Mouse (Mus musculus): Measurements from ENCODE around the gene Fyttd1.
"Not testable (repeated sequence)": the region's sequence is repeated elsewhere in the genome, so short reads cannot be mapped to it uniquely, and the experiment has no call there.

Gene Fyttd1

DNA sequence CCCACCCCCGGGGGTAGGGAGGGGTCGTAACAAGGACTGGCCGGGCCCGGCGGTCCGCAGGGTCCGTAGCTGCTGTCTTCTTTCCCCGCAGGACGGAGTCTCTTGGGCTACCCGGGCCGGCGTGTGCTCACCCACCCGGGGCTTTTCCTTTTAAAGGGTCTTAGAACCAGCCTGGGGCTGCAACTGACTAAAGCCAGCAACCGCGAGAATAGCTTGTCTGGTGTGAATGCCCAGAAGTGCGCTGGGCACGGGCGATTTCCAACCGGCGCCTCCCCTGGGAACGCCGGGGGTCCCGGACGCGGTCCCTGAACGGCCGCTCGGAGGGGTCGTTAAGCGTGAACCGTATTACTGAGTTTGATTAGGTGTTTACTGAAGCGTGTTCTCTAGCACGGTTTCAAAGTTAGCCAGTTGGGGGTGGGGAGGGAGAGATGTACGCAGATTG is 878 bp downstream of the Fyttd1 start:
- peak; percentile 41 for ATAC-seq (ENCODE audit: insufficient number of reproducible peaks, low FRiP score, low TSS enrichment)

DNA sequence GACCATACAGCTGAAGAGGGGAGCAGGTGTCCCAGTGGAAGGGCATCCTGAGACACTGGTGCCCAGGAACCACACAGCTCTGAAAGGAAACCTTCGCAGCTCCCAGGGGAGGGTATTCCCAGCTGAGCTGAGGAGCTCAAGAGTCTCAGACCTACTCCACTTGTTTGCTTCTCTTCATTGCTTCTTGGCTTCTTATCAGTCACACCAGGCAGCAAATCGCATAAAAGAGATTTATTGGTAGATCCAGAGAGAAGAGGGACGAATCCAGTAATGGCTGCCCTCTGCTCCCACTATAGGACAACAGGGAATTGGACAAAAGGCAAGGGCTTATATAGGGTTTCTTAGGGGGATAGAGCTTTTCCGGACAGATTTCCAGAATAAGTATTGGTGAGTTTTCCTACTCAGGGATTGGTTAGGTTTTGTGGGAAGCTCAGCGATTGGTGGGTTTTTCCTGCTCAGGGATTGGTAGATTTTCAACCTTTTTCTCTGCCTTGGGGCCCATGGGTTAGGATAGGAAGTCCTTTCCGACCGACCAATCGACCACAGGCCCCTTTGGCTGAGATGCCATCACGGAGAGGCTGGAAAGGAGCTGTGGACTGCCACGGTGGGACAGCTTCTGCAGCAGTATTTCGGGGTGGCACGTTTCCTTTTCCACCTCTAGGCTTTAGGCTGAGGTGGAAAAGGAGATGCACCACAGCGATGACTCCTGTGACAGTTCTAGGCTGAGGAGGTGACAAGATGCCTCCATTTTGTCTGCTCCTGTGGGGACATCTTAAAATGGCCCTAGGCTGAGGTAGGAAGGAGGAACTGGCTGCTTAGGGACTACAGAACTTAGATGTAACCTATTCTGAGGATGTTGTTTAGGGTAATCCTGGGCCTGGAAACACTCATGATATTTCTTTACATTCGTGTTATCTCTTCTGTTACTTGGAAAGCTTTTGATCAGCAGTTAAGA is 1.9 kb downstream of the Fyttd1 start:
- no peak for ATAC-seq (ENCODE audit: insufficient number of reproducible peaks, low FRiP score, low TSS enrichment)

- no peak for ATAC-seq (ENCODE audit: insufficient number of reproducible peaks, low FRiP score, low TSS enrichment)
These were observed 4.2 kb downstream of the Fyttd1 start for GRCm38 (mm10) chr16:32881538-32881937.

DNA sequence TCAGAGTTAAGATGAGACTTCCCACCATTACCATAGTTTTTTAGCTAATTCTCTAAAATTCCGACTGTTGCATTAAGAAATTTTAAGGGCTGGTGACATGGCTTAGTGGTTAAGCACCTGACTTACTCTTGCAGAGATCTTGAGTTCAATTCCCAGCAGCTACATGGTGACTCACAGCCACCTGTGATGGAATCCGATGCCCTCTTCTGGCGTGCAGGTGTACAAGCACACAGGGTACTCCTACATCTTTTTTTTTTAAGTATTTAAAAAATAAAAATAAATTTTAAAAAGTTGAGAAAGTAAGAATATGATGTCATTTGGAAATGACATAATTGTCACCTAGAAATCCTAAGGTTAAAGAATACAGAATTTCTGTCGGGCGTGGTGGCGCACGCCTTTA is 10.7 kb downstream of the Fyttd1 start:
- no peak for ATAC-seq (ENCODE audit: insufficient number of reproducible peaks, low FRiP score, low TSS enrichment)

- ATAC-seq (ENCODE audit: insufficient number of reproducible peaks, low FRiP score, low TSS enrichment), result no peak
These were observed 12.6 kb downstream of the Fyttd1 start for GRCm38 (mm10) chr16:32889881-32890280.

- ATAC-seq (ENCODE audit: insufficient number of reproducible peaks, low FRiP score, low TSS enrichment), result no peak
These were observed 18.8 kb downstream of the Fyttd1 start for GRCm38 (mm10) chr16:32896126-32896525.

GRCm38 (mm10) chr16:32901360-32902050 is 24.2 kb downstream of the Fyttd1 start:
- no peak for ATAC-seq (ENCODE audit: insufficient number of reproducible peaks, low FRiP score, low TSS enrichment)

DNA sequence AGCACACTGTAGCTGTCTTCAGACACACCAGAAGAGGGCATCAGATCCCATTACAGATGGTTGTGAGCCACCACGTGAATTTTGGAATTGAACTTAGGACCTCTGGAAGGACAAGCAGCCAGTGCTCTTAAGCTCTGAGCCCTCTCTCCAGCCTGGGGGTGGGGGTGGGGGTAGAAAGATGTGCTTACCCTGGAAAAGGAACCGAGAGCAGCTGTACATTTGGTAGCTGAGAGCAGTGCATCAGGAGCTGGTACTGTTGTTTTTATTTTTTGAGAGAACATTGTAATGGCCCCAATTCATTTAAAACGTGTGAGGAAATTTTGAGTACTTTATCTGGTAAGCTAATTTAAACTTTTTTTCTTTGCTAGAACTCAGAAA is 24.7 kb downstream of the Fyttd1 start:
- ATAC-seq (ENCODE audit: insufficient number of reproducible peaks, low FRiP score, low TSS enrichment), result no peak

DNA sequence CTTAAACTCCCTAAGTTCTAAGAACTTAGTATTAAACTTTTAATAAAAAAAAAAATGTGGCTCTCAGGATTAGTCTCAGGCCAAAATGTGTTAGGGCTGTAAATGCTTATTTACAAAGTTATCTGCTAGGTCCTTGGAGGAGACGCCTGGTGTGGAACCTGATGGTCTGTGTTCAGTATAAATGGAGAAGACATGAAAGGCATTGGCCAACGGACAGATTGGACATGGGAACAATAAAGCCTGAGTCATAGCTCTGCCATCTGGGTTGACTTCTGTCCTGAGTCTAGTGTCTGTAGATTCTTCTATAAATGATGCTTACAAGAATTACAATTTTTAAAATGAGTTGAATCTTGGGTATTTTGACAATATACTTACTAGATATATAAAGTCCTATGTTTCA is 28.9 kb downstream of the Fyttd1 start:
- ATAC-seq (ENCODE audit: insufficient number of reproducible peaks, low FRiP score, low TSS enrichment), result no peak

DNA sequence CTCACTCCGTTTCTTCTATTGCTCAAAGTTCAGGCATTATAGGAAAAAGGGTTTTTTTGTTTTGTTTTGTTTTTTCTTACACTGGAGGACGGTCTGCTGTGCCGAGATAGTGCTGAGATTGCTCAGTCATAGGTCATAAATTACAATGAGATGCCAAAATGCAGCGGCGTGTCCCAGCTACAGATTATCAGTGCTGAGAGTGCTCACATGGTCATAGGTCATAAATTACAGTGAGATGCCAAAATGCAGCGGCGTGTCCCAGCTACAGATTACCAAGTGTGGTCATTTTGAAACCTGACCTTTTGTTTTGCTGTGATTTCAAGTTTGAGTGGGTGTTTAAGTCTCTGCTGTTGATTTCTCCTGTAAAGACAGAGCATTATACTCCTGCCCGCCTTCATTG is 29.4 kb downstream of the Fyttd1 start:
- ATAC-seq (ENCODE audit: insufficient number of reproducible peaks, low FRiP score, low TSS enrichment), result no peak

DNA sequence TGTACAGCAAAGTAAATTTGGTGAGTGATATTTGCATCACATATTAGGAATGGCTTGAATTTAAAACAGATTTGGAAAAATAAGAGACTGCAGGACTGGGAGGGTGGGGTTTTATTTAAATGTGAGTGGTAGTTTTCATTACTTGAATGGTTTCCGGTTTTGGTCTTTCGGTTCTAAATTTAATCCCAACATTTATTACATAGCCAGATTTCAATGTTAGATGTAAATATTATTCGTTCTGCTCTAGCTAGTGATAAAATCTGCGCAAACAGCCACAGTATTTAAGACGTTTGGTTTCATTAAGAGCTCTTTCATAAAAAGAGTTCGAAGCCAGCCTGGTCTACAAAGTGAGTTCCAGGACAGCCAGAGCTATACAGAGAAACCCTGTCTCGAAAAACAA is 35.9 kb downstream of the Fyttd1 start:
- ATAC-seq (ENCODE audit: insufficient number of reproducible peaks, low FRiP score, low TSS enrichment), result no peak

DNA sequence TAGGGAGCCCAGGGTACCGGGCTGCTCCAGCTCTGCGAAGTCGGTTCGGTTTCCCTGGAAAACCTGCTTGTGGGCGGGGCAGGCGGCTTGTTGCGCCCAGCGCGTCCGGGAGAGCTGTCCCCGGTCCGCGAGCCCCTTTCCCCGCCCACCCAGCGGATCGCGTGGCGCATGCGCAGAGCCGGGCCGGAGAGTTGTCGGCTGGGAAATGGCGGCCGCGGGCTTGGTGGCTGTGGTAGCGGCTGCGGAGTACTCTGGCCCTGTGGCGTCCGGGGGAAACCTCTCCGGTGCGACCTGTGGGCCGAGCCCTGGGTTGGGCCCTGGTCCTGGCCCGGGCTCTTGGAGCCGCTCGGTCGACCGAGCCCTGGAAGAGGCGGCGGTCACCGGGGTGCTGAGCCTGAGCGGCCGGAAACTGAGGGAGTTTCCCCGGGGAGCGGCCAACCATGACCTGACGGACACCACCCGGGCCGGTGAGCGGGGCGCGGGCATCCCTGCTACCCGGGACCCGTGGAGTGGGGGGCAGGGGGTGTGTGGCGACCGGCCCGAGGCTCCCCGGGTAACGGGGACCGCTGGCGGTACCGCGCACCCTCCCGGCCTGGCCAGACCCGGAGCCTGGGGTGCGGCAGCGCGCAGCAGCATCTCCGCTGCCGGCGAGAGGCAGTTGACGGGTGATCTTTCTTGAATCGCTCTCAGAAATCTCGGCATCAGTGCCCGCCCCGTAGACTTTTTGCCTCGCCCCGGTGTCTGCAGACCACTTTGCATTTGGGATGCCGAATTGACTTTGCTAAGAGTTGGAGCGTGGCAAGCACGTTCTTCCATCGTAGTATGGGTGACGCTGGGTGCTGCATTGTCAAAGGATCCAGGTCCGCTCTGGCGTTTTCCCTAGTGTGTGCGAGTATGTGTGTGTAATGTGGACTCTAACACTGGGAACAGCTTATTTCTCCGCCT is 36.9 kb downstream of the Fyttd1 start, which contains the start of gene Lrch3:
TSS of gene Lrch3 (plus strand) at position 164 of the 945 bp plus-strand sequence.
- peak; percentile 89 for ATAC-seq (ENCODE audit: insufficient number of reproducible peaks, low FRiP score, low TSS enrichment)

GRCm38 (mm10) chr16:32915292-32916068 is 38.2 kb downstream of the Fyttd1 start:
- ATAC-seq (ENCODE audit: insufficient number of reproducible peaks, low FRiP score, low TSS enrichment), result no peak

DNA sequence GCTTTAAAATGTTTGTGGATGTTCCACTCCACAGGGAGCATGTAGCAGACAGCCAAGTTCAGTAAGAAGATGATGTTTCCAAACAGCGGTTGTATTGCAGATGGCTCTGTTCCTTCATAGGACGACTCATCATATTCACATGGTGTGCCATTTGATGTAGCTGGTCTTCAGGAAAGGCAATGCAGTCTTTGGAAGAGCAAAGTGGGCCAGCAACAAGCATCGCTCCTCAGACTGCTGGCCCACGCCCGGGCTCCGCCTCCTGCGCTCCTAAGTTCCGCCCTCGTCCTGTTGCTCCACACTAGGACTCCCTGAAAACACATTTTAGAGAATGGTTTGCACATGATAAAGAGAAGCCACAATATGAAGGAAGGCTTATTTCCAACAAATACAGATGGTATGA is 49.3 kb downstream of the Fyttd1 start:
- ATAC-seq (ENCODE audit: insufficient number of reproducible peaks, low FRiP score, low TSS enrichment), result not testable (repeated sequence)

- no peak for ATAC-seq (ENCODE audit: insufficient number of reproducible peaks, low FRiP score, low TSS enrichment)
These were observed 49.7 kb downstream of the Fyttd1 start for GRCm38 (mm10) chr16:32927044-32927443.

- no peak for ATAC-seq (ENCODE audit: insufficient number of reproducible peaks, low FRiP score, low TSS enrichment)
These were observed 52.6 kb downstream of the Fyttd1 start for GRCm38 (mm10) chr16:32929918-32930317.

- ATAC-seq (ENCODE audit: insufficient number of reproducible peaks, low FRiP score, low TSS enrichment), result no peak
These were observed 57.2 kb downstream of the Fyttd1 start for GRCm38 (mm10) chr16:32934470-32934869.

DNA sequence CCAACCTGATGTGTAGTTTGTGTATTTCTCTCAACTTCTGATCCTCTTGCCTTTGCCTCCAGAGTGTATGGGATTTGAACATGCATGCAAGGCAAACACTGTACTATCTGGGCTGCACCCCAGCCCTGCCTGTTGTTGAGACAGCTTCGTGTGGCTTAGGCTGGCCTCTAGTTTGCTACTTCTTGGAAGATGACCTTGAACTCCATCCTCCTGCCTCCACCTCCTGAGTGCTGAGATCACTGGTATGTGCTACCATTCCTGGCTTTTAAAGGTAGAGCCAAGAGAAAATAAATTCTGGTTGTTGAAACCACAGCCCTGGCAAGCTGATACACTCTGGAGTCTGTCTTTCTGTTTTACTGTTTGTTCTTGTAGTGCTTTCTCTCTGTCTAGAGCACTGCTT is 57.8 kb downstream of the Fyttd1 start:
- no peak for ATAC-seq (ENCODE audit: insufficient number of reproducible peaks, low FRiP score, low TSS enrichment)

- no peak for ATAC-seq (ENCODE audit: insufficient number of reproducible peaks, low FRiP score, low TSS enrichment)
These were observed 60.1 kb downstream of the Fyttd1 start for GRCm38 (mm10) chr16:32937358-32937757.

DNA sequence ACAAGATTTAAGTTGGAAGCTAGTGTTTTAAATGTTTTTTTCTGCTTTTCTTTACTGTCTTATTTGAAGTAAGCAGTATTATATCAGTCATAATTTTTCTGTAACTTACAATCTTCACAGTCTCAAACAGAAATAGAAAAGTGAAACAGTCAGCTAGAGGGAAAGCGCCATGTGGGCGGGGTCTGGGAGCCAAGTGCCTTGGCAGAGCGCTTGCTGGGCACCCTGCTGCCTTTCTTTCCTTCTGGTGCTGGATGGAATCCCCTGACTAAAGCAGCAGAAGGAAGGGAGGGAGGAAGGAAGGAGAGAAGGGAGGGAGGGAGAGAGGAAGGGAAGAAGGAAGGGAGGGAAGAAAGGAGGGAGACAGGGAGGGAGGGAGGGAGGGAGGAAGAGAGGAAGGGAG is 62.0 kb downstream of the Fyttd1 start:
- peak; percentile 82 for ATAC-seq (ENCODE audit: insufficient number of reproducible peaks, low FRiP score, low TSS enrichment)

Measured in cerebellum, adult (tissue).